Mouse (Mus musculus): ENCODE data around the gene Stat4. TPM values are rescaled to one million over a fixed set of nuclear protein-coding genes. Genes with fewer than 3 reads are reported as not detected.

Gene Stat4
- polyA plus RNA-seq (2015; fragmentation: Illumina TruSeq; extraction: RNeasy Lipid Tissue Mini Kit (QIAGEN cat#74804); ENCODE audit: insufficient read depth, low read depth, low replicate concordance): 0.66 TPM

GRCm38 (mm10) chr1:51986848-51987247 is at the start of gene Stat4:
Stat4 (plus strand) TSS chr1:51987148.

GRCm38 (mm10) chr1:52118860-52119591 is 132.1 kb downstream of the Stat4 start, which contains the start of gene Stat1:
Stat1 (plus strand) TSS chr1:52119440.

Other genes starting within 250 kb of the Stat4 start
- gene Myo1b, start 71.1 kb upstream of the Stat4 start, polyA plus RNA-seq (2015; fragmentation: Illumina TruSeq; extraction: RNeasy Lipid Tissue Mini Kit (QIAGEN cat#74804); ENCODE audit: insufficient read depth, low read depth, low replicate concordance): 11.0 TPM
- gene Stat1, start 132.3 kb downstream of the Stat4 start, polyA plus RNA-seq (2015; fragmentation: Illumina TruSeq; extraction: RNeasy Lipid Tissue Mini Kit (QIAGEN cat#74804); ENCODE audit: insufficient read depth, low read depth, low replicate concordance): 7.3 TPM
- 16.3 TPM for gene Gls, start 246.1 kb downstream of the Stat4 start, polyA plus RNA-seq (2015; fragmentation: Illumina TruSeq; extraction: RNeasy Lipid Tissue Mini Kit (QIAGEN cat#74804); ENCODE audit: insufficient read depth, low read depth, low replicate concordance)

Data from pancreas, adult 10 weeks (tissue).